Mouse (Mus musculus) neural tube, embryonic 14.5 days (tissue): ENCODE data around the gene Col26a1. TPM values are rescaled to one million over a fixed set of nuclear protein-coding genes. Genes with fewer than 3 reads are reported as not detected.

Experiments
- ATAC-seq: fragments of 200-750 bp; cut with Nextera tagmentation; 2 replicates; pipeline ENCODE4 v1.8.0; 2017; ENCODE audit warnings: low read depth, mild to moderate bottlenecking, moderate TSS enrichment, moderate library complexity
- H3K27ac ChIP-seq: fragments of 300-500 bp; sonication (generic); 2 replicates; pipeline ENCODE4 v1.5.1; 2014; ENCODE audit warnings: low read depth, mild to moderate bottlenecking, control low read depth, low read length, moderate library complexity, mixed read lengths
- H3K27me3 ChIP-seq: fragments of 300-500 bp; sonication (generic); 2 replicates; pipeline ENCODE4 v1.6.1; 2014; ENCODE audit warnings: low read length; ENCODE audit not compliant: control insufficient read depth, insufficient read depth
- H3K36me3 ChIP-seq: fragments of 300-500 bp; sonication (generic); 2 replicates; pipeline ENCODE4 v1.6.1; 2014; ENCODE audit warnings: low read length, mixed read lengths; ENCODE audit not compliant: control insufficient read depth, insufficient read depth
- H3K4me1 ChIP-seq: fragments of 300-500 bp; sonication (generic); 2 replicates; pipeline ENCODE4 v1.6.1; 2014; ENCODE audit warnings: low read length; ENCODE audit not compliant: control insufficient read depth, insufficient read depth
- H3K4me2 ChIP-seq: fragments of 300-500 bp; sonication (generic); 2 replicates; pipeline ENCODE4 v1.6.1; 2014; ENCODE audit warnings: mild to moderate bottlenecking, low read depth, low read length, control low read depth
- H3K4me3 ChIP-seq: fragments of 300-500 bp; sonication (generic); 2 replicates; pipeline ENCODE4 v1.5.1; 2014; ENCODE audit warnings: low read depth, low read length, control low read depth, mixed read lengths
- H3K9ac ChIP-seq: fragments of 300-500 bp; sonication (generic); replicated peaks from 2 replicates; pipeline ENCODE4 v1.6.1; 2014; ENCODE audit warnings: low read depth, mild to moderate bottlenecking, control low read depth, low read length, mixed read lengths
- H3K9me3 ChIP-seq: fragments of 300-500 bp; sonication (generic); 2 replicates; pipeline ENCODE4 v1.6.1; 2016; ENCODE audit warnings: low read length; ENCODE audit not compliant: control insufficient read depth
- WGBS: fragments of 180-500 bp; shearing (Covaris S2); extraction: QIAGEN DNeasy Blood & Tissue Kit; methylation state at CpG from one replicate; pipeline ENCODE4 v1.1.7; 2014; 5-methylcytosine and 5-hydroxymethylcytosine counted together
- polyA plus RNA-seq: library from polyadenylated mRNA; unstranded; fragments of >200 nt; fragmentation: Nextera tagmentation; extraction: Ambion mirVana; gene quantifications from 2 replicates; pipeline ENCODE4 v1.2.1, GENCODE M21; 2014

Col26a1 gene
- polyA plus RNA-seq, 1 experiment from 2014 or later = 12.6 TPM

GRCm38 (mm10) chr5:136779946-136780345, 103.1 kb downstream of the Col26a1 start:
- Histone ChIP-seq H3K27ac (no peak overlapping the region), H3K4me3 (no peak overlapping the region), H3K9ac (no peak overlapping the region), H3K27me3 (no peaks in the 10 kb centered on the region), H3K9me3 (no peaks in the 10 kb centered on the region), H3K4me1 (no peaks in the 10 kb centered on the region), H3K36me3 (no peaks in the 10 kb centered on the region), H3K4me2 (no peak overlapping the region)
- 89% methylated on average over 6 of the region's 6 CpGs for WGBS
- no peak for ATAC-seq

- H3K9ac ChIP-seq = no peak overlapping the region
- no peaks in the 10 kb centered on the region for H3K4me1 ChIP-seq
- no peak for ATAC-seq
- no peak overlapping the region for H3K4me3 ChIP-seq
- WGBS = 84% methylated on average over 3 of the region's 3 CpGs
- H3K27me3 ChIP-seq = no peaks in the 10 kb centered on the region
- H3K27ac ChIP-seq = no peak overlapping the region
- no peaks in the 10 kb centered on the region for H3K9me3 ChIP-seq
- no peak overlapping the region for H3K4me2 ChIP-seq
- no peaks in the 10 kb centered on the region for H3K36me3 ChIP-seq
These were observed 107.5 kb downstream of the Col26a1 start for GRCm38 (mm10) chr5:136775548-136775947.

- H3K27me3 ChIP-seq = no peaks in the 10 kb centered on the region
- WGBS = 57% methylated on average over 22 of the region's 22 CpGs
- no peaks in the 10 kb centered on the region for H3K4me1 ChIP-seq
- no peaks in the 10 kb centered on the region for H3K9me3 ChIP-seq
- no peak overlapping the region for H3K4me2 ChIP-seq
- H3K36me3 ChIP-seq = no peaks in the 10 kb centered on the region
- ATAC-seq = no peak
- H3K9ac ChIP-seq = no peak overlapping the region
- H3K27ac ChIP-seq = no peak overlapping the region
- no peak overlapping the region for H3K4me3 ChIP-seq
These were observed 109.7 kb downstream of the Col26a1 start for GRCm38 (mm10) chr5:136773044-136774039.

GRCm38 (mm10) chr5:136771132-136771531, 111.9 kb downstream of the Col26a1 start:
- no peaks in the 10 kb centered on the region for H3K4me1 ChIP-seq
- H3K4me3 ChIP-seq = no peak overlapping the region
- H3K27ac ChIP-seq = no peak overlapping the region
- H3K9me3 ChIP-seq = no peaks in the 10 kb centered on the region
- H3K27me3 ChIP-seq = no peaks in the 10 kb centered on the region
- no peak overlapping the region for H3K4me2 ChIP-seq
- no peaks in the 10 kb centered on the region for H3K36me3 ChIP-seq
- 81% methylated on average over 10 of the region's 10 CpGs for WGBS
- no peak for ATAC-seq
- no peak overlapping the region for H3K9ac ChIP-seq

GRCm38 (mm10) chr5:136767304-136767703, 115.7 kb downstream of the Col26a1 start:
- H3K4me1 ChIP-seq = no peaks in the 10 kb centered on the region
- no peak for ATAC-seq
- H3K9me3 ChIP-seq = no peaks in the 10 kb centered on the region
- H3K4me3 ChIP-seq = no peak overlapping the region
- H3K36me3 ChIP-seq = no peaks in the 10 kb centered on the region
- no peaks in the 10 kb centered on the region for H3K27me3 ChIP-seq
- no peak overlapping the region for H3K9ac ChIP-seq
- WGBS = 79% methylated on average over 9 of the region's 9 CpGs
- H3K27ac ChIP-seq = no peak overlapping the region
- no peak overlapping the region for H3K4me2 ChIP-seq

GRCm38 (mm10) chr5:136764157-136764669, 118.8 kb downstream of the Col26a1 start:
- 38% methylated on average over 8 of the region's 8 CpGs for WGBS
- Histone ChIP-seq H3K4me1 (no peaks in the 10 kb centered on the region), H3K9me3 (no peaks in the 10 kb centered on the region), H3K36me3 (no peaks in the 10 kb centered on the region), H3K27ac (no peak overlapping the region), H3K27me3 (no peaks in the 10 kb centered on the region), H3K9ac (no peak overlapping the region), H3K4me3 (no peak overlapping the region), H3K4me2 (no peak overlapping the region)
- ATAC-seq = no peak

GRCm38 (mm10) chr5:136760345-136760744, 122.7 kb downstream of the Col26a1 start:
- WGBS = 65% methylated on average over 6 of the region's 6 CpGs
- no peak overlapping the region for H3K9ac ChIP-seq

GRCm38 (mm10) chr5:136759781-136760180, 123.2 kb downstream of the Col26a1 start:
- ATAC-seq = no peak
- H3K9ac ChIP-seq = no peak overlapping the region
- WGBS = 45% methylated on average over 6 of the region's 6 CpGs

More at GRCm38 (mm10) chr5:136760345-136760744, 122.7 kb downstream of the Col26a1 start:
- Histone ChIP-seq H3K4me3 (no peak overlapping the region), H3K27ac (no peak overlapping the region), H3K9me3 (no peaks in the 10 kb centered on the region), H3K36me3 (no peaks in the 10 kb centered on the region), H3K4me1 (no peaks in the 10 kb centered on the region), H3K4me2 (no peak overlapping the region), H3K27me3 (no peaks in the 10 kb centered on the region)
- ATAC-seq = no peak

GRCm38 (mm10) chr5:136755696-136756095, 127.3 kb downstream of the Col26a1 start:
- H3K4me1 ChIP-seq = no peaks in the 10 kb centered on the region
- ATAC-seq = no peak
- H3K9ac ChIP-seq = no peak overlapping the region
- no peaks in the 10 kb centered on the region for H3K36me3 ChIP-seq
- no peak overlapping the region for H3K4me2 ChIP-seq
- no peaks in the 10 kb centered on the region for H3K9me3 ChIP-seq
- WGBS = 3% methylated on average over 3 of the region's 3 CpGs
- no peaks in the 10 kb centered on the region for H3K27me3 ChIP-seq
- no peak overlapping the region for H3K4me3 ChIP-seq
- H3K27ac ChIP-seq = no peak overlapping the region

More at GRCm38 (mm10) chr5:136759781-136760180, 123.2 kb downstream of the Col26a1 start:
- H3K4me3 ChIP-seq = no peak overlapping the region
- no peak overlapping the region for H3K4me2 ChIP-seq
- H3K27me3 ChIP-seq = no peaks in the 10 kb centered on the region
- no peaks in the 10 kb centered on the region for H3K9me3 ChIP-seq
- no peaks in the 10 kb centered on the region for H3K36me3 ChIP-seq
- no peaks in the 10 kb centered on the region for H3K4me1 ChIP-seq
- no peak overlapping the region for H3K27ac ChIP-seq
